Mouse (Mus musculus): ENCODE data around the gene Zfp943. TPM values are rescaled to one million over a fixed set of nuclear protein-coding genes. Genes with fewer than 3 reads are reported as not detected.
"Not testable (repeated sequence)": the region's sequence is repeated elsewhere in the genome, so short reads cannot be mapped to it uniquely, and the experiment has no call there.

Zfp943 gene
- polyA plus RNA-seq, 2 experiments: 14.9 to 22.2 TPM

- WGBS: 4% methylated on average over 57 of the region's 57 CpGs
- TF ChIP-seq POLR2A (IDR thresholded peaks at IDR 0.05; ENCODE audit: borderline replicate concordance, extremely low read depth, insufficient read depth, insufficient read length): no peak
- no peaks in the 10 kb centered on the region for H3K4me1 ChIP-seq (ENCODE audit: control insufficient read depth, insufficient read depth, low read length)
These were observed 118.8 kb downstream of the Zfp943 start for GRCm38 (mm10) chr17:22081031-22081631.

GRCm38 (mm10) chr17:22083224-22083623 is 120.9 kb downstream of the Zfp943 start:
- not testable (repeated sequence) for H3K4me1 ChIP-seq (ENCODE audit: control insufficient read depth, insufficient read depth, low read length); ATAC-seq (ENCODE audit: low FRiP score, low read depth); H3K27me3 ChIP-seq (ENCODE audit: control insufficient read depth, insufficient read depth, low read length); H3K9me3 ChIP-seq (ENCODE audit: control insufficient read depth, low read length); H3K9ac ChIP-seq (ENCODE audit: low read depth, low read length, severe bottlenecking); H3K4me3 ChIP-seq (replicated peaks; ENCODE audit: low read length); H3K27ac ChIP-seq (replicated peaks; ENCODE audit: low read depth, low read length); H3K36me3 ChIP-seq (ENCODE audit: control insufficient read depth, insufficient read depth, low read length); H3K4me2 ChIP-seq (replicated peaks; ENCODE audit: low read depth, low read length, severe bottlenecking)
- peak; percentile 39 for DNase-seq (ENCODE audit: low spot score)
- 9% methylated on average over 3 of the region's 3 CpGs for WGBS

More at GRCm38 (mm10) chr17:22081031-22081631, 118.8 kb downstream of the Zfp943 start:
- Histone ChIP-seq H3K27me3 (ENCODE audit: control insufficient read depth, insufficient read depth, low read length) (no peaks in the 10 kb centered on the region), H3K27ac (replicated peaks; ENCODE audit: low read depth, low read length) (no peak overlapping the region), H3K4me3 (replicated peaks; ENCODE audit: low read length) (peak overlapping the region; percentile 58), H3K9me3 (ENCODE audit: control insufficient read depth, low read length) (no peaks in the 10 kb centered on the region), H3K9ac (ENCODE audit: low read depth, low read length, severe bottlenecking) (peak overlapping the region; percentile 77), H3K4me2 (replicated peaks; ENCODE audit: low read depth, low read length, severe bottlenecking) (peak overlapping the region; percentile 84), H3K36me3 (ENCODE audit: control insufficient read depth, insufficient read depth, low read length) (no peaks in the 10 kb centered on the region)
- DNase-seq (ENCODE audit: low spot score): peak; percentile 26
- ATAC-seq (ENCODE audit: low FRiP score, low read depth): peak; percentile 81

DNA sequence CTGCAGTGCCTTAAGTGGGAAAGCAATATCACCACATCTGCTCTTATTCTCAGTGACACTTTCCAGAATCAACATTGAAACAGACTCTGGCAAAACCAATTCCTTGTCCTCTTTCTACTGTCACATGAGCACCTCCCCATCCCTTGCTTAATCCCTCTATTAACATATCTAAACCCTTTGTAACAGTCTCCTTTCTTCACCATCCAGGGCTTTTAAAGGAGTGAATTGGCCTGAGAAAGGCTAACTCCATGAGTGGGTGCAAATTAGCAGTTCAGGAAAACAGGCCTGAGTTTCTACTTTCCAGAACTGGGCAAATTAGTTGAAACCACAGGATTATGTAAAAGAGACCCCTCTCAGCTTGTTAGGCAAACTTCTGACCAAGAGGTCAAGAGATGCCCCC is 156.4 kb downstream of the Zfp943 start:
- DNase-seq (ENCODE audit: low spot score): no peak
- H3K4me3 ChIP-seq (replicated peaks; ENCODE audit: low read length): no peak overlapping the region

More for the DNA sequence above, 156.4 kb downstream of the Zfp943 start:
- Histone ChIP-seq H3K27me3 (ENCODE audit: control insufficient read depth, insufficient read depth, low read length) (no peaks in the 10 kb centered on the region), H3K4me2 (replicated peaks; ENCODE audit: low read depth, low read length, severe bottlenecking) (no peak overlapping the region), H3K4me1 (ENCODE audit: control insufficient read depth, insufficient read depth, low read length) (no peaks in the 10 kb centered on the region), H3K36me3 (ENCODE audit: control insufficient read depth, insufficient read depth, low read length) (no peaks in the 10 kb centered on the region), H3K9me3 (ENCODE audit: control insufficient read depth, low read length) (no peaks in the 10 kb centered on the region), H3K27ac (replicated peaks; ENCODE audit: low read depth, low read length) (no peak overlapping the region), H3K9ac (ENCODE audit: low read depth, low read length, severe bottlenecking) (no peak overlapping the region)
- TF ChIP-seq POLR2A (IDR thresholded peaks at IDR 0.05; ENCODE audit: borderline replicate concordance, extremely low read depth, insufficient read depth, insufficient read length): no peak
- ATAC-seq (ENCODE audit: low FRiP score, low read depth): no peak

Other genes with a start within 250 kb of the Zfp943 start
- gene Zfp229, start 231.8 kb upstream of the Zfp943 start, polyA plus RNA-seq (2012; rRNA removed): 6.3 and 7.0 TPM in 2 replicates
- gene Zfp229, start 231.8 kb upstream of the Zfp943 start, polyA plus RNA-seq (2014; fragmentation: Nextera tagmentation; extraction: Ambion mirVana): 7.2 and 7.4 TPM in 2 replicates
- gene Zfp820, start 116.8 kb upstream of the Zfp943 start, polyA plus RNA-seq (2012; rRNA removed): 2.5 and 4.4 TPM in 2 replicates
- gene Zfp820, start 116.8 kb upstream of the Zfp943 start, polyA plus RNA-seq (2014; fragmentation: Nextera tagmentation; extraction: Ambion mirVana): 9.5 and 10.4 TPM in 2 replicates
- 2.8 and 4.1 TPM in 2 replicates for gene Zfp995, start 52.6 kb upstream of the Zfp943 start, polyA plus RNA-seq (2012; rRNA removed)
- 9.0 and 9.3 TPM in 2 replicates for gene Zfp995, start 52.6 kb upstream of the Zfp943 start, polyA plus RNA-seq (2014; fragmentation: Nextera tagmentation; extraction: Ambion mirVana)
- gene Zfp942, start 88 bp upstream of the Zfp943 start, polyA plus RNA-seq (2012; rRNA removed): 8.0 and 11.5 TPM in 2 replicates
- gene Zfp942, start 88 bp upstream of the Zfp943 start, polyA plus RNA-seq (2014; fragmentation: Nextera tagmentation; extraction: Ambion mirVana): 20.9 and 21.6 TPM in 2 replicates
- gene Zfp947, start 203.6 kb downstream of the Zfp943 start, polyA plus RNA-seq (2012; rRNA removed): 0.78 and 1.2 TPM in 2 replicates
- gene Zfp947, start 203.6 kb downstream of the Zfp943 start, polyA plus RNA-seq (2014; fragmentation: Nextera tagmentation; extraction: Ambion mirVana): 2.3 TPM in 2 replicates